Mouse (Mus musculus) midbrain, embryonic 10.5 days (tissue): Measurements from ENCODE around the gene Trp53bp1. TPM values are rescaled to one million over a fixed set of nuclear protein-coding genes. Genes with fewer than 3 reads are reported as not detected.

Experiments
- DNase-seq: peaks from one replicate; pipeline ENCODE4 v3.0.0-alpha.2; 2017; ENCODE audit warnings: low spot score
- H3K27ac ChIP-seq: fragments of 300-500 bp; sonication (generic); replicated peaks from 2 replicates; pipeline ENCODE4 v1.5.1; 2016; ENCODE audit warnings: mild to moderate bottlenecking
- H3K27me3 ChIP-seq: fragments of 300-500 bp; sonication (generic); 2 replicates; pipeline ENCODE4 v1.6.1; 2016; ENCODE audit warnings: low read depth, mild to moderate bottlenecking; ENCODE audit not compliant: poor library complexity, severe bottlenecking
- H3K36me3 ChIP-seq: fragments of 300-500 bp; sonication (generic); 2 replicates; pipeline ENCODE4 v1.6.1; 2016; ENCODE audit warnings: mild to moderate bottlenecking, moderate library complexity
- H3K4me1 ChIP-seq: fragments of 300-500 bp; sonication (generic); 2 replicates; pipeline ENCODE4 v1.6.1; 2016
- H3K4me3 ChIP-seq: fragments of 300-500 bp; sonication (generic); 2 replicates; pipeline ENCODE4 v1.5.1; 2016; ENCODE audit warnings: mild to moderate bottlenecking, moderate library complexity
- H3K9me3 ChIP-seq: fragments of 300-500 bp; sonication (generic); replicated peaks from 2 replicates; pipeline ENCODE4 v1.6.1; 2016; ENCODE audit warnings: mild to moderate bottlenecking
- WGBS: fragments of 180-500 bp; shearing (Covaris S2); methylation state at CpG from one replicate; pipeline ENCODE4 v1.1.7; 2016; 5-methylcytosine and 5-hydroxymethylcytosine counted together
- polyA plus RNA-seq: library from polyadenylated mRNA; unstranded; fragments of >200 nt; fragmentation: Nextera tagmentation; extraction: Ambion mirVana; gene quantifications from 2 replicates; pipeline ENCODE4 v1.2.1, GENCODE M21; 2016

Trp53bp1 gene
- 115 and 146 TPM in 2 replicates for polyA plus RNA-seq

- Histone ChIP-seq H3K36me3 (peaks cover 38% of the 10 kb centered on the region), H3K27ac (peak within 1 kb of the TSS; percentile 99), H3K4me1 (peaks cover 36% of the 10 kb centered on the region), H3K4me3 (peak within 1 kb of the TSS; percentile 98), H3K27me3 (no peaks in the 10 kb centered on the region), H3K9me3 (no peaks in the 10 kb centered on the region)
- peak; percentile 95 for DNase-seq
- under 1% methylated on average over 37 of the region's 37 CpGs for WGBS
These were observed at the start of gene Trp53bp1 for GRCm38 (mm10) chr2:121271236-121271927. TSS of gene Trp53bp1 (minus strand) at chr2:121271407.

GRCm38 (mm10) chr2:121316278-121316677 lies 45.1 kb upstream of the Trp53bp1 start:
- no peak for DNase-seq
- no peaks in the 10 kb centered on the region for H3K4me1 ChIP-seq
- no peaks in the 10 kb centered on the region for H3K9me3 ChIP-seq
- no peaks in the 10 kb centered on the region for H3K27me3 ChIP-seq
- no peak overlapping the region for H3K4me3 ChIP-seq
- H3K27ac ChIP-seq = no peak overlapping the region
- 83% methylated on average over 8 of the region's 8 CpGs for WGBS
- peaks cover 21% of the 10 kb centered on the region; the same call in 1 of the 2 replicates for H3K36me3 ChIP-seq

GRCm38 (mm10) chr2:121308997-121309416 lies 37.8 kb upstream of the Trp53bp1 start:
- Histone ChIP-seq H3K4me1 (peaks cover 14% of the 10 kb centered on the region), H3K36me3 (peaks cover 60% of the 10 kb centered on the region), H3K27me3 (no peaks in the 10 kb centered on the region), H3K4me3 (no peak overlapping the region), H3K27ac (0 out of 2 replicates have a peak overlapping the region, but pooled peaks have one; percentile 28), H3K9me3 (no peaks in the 10 kb centered on the region)
- DNase-seq = no peak
- WGBS = 35% methylated on average over 5 of the region's 5 CpGs

GRCm38 (mm10) chr2:121300036-121300435 lies 28.8 kb upstream of the Trp53bp1 start:
- WGBS = 90% methylated on average over 10 of the region's 10 CpGs
- Histone ChIP-seq H3K36me3 (peaks cover 66% of the 10 kb centered on the region), H3K4me1 (peaks cover 38% of the 10 kb centered on the region)

GRCm38 (mm10) chr2:121299471-121299870 lies 28.3 kb upstream of the Trp53bp1 start:
- peaks cover 54% of the 10 kb centered on the region for H3K27me3 ChIP-seq
- 89% methylated on average over 17 of the region's 17 CpGs for WGBS

More at GRCm38 (mm10) chr2:121300036-121300435, 28.8 kb upstream of the Trp53bp1 start:
- peaks cover 52% of the 10 kb centered on the region for H3K27me3 ChIP-seq
- no peak overlapping the region for H3K27ac ChIP-seq
- no peaks in the 10 kb centered on the region for H3K9me3 ChIP-seq
- DNase-seq = no peak
- H3K4me3 ChIP-seq = no peak overlapping the region

GRCm38 (mm10) chr2:121298131-121298530 lies 26.9 kb upstream of the Trp53bp1 start:
- WGBS = 6% methylated on average over 8 of the region's 8 CpGs
- peak; percentile 30 for DNase-seq
- peaks cover 54% of the 10 kb centered on the region for H3K4me1 ChIP-seq
- H3K27ac ChIP-seq = peak overlapping the region; percentile 85
- peaks cover 47% of the 10 kb centered on the region for H3K36me3 ChIP-seq
- peak overlapping the region; percentile 55 for H3K4me3 ChIP-seq
- no peaks in the 10 kb centered on the region for H3K9me3 ChIP-seq
- peaks cover 65% of the 10 kb centered on the region for H3K27me3 ChIP-seq

More at GRCm38 (mm10) chr2:121299471-121299870, 28.3 kb upstream of the Trp53bp1 start:
- H3K36me3 ChIP-seq = peaks cover 61% of the 10 kb centered on the region
- peaks cover 44% of the 10 kb centered on the region for H3K4me1 ChIP-seq
- no peaks in the 10 kb centered on the region for H3K9me3 ChIP-seq
- no peak overlapping the region for H3K4me3 ChIP-seq
- no peak overlapping the region for H3K27ac ChIP-seq
- no peak for DNase-seq

- Histone ChIP-seq H3K36me3 (peaks cover 43% of the 10 kb centered on the region), H3K27me3 (peaks cover 69% of the 10 kb centered on the region), H3K4me3 (peak overlapping the region; percentile 55), H3K9me3 (no peaks in the 10 kb centered on the region), H3K27ac (peak overlapping the region; percentile 85), H3K4me1 (peaks cover 54% of the 10 kb centered on the region)
- DNase-seq = no peak
- WGBS = 9% methylated on average over 9 of the region's 9 CpGs
These were observed 26.5 kb upstream of the Trp53bp1 start for GRCm38 (mm10) chr2:121297701-121298100.

- peaks cover 54% of the 10 kb centered on the region for H3K4me1 ChIP-seq
- H3K27me3 ChIP-seq = peaks cover 78% of the 10 kb centered on the region
- WGBS = 9% methylated on average over 6 of the region's 6 CpGs
- peak; percentile 45 for DNase-seq
- peak overlapping the region; percentile 85 for H3K27ac ChIP-seq
- H3K36me3 ChIP-seq = peaks cover 34% of the 10 kb centered on the region
- H3K4me3 ChIP-seq = peak overlapping the region; percentile 55
- H3K9me3 ChIP-seq = no peaks in the 10 kb centered on the region
These were observed 25.6 kb upstream of the Trp53bp1 start for GRCm38 (mm10) chr2:121296754-121297231.

- Histone ChIP-seq H3K4me1 (peaks cover 58% of the 10 kb centered on the region), H3K27ac (peak overlapping the region; percentile 85), H3K27me3 (peaks cover 87% of the 10 kb centered on the region)
These were observed 24.7 kb upstream of the Trp53bp1 start for GRCm38 (mm10) chr2:121295608-121296571.

GRCm38 (mm10) chr2:121294753-121295607 lies 23.8 kb upstream of the Trp53bp1 start:
- DNase-seq = peak; percentile 71
- Histone ChIP-seq H3K27me3 (peaks cover 92% of the 10 kb centered on the region), H3K4me3 (peak overlapping the region; percentile 55), H3K9me3 (no peaks in the 10 kb centered on the region), H3K4me1 (peaks cover 67% of the 10 kb centered on the region), H3K36me3 (peaks cover 16% of the 10 kb centered on the region), H3K27ac (peak overlapping the region; percentile 85)
- 1% methylated on average over 18 of the region's 18 CpGs for WGBS

More at GRCm38 (mm10) chr2:121295608-121296571, 24.7 kb upstream of the Trp53bp1 start:
- WGBS = 1% methylated on average over 15 of the region's 15 CpGs
- peak; percentile 45 for DNase-seq
- no peaks in the 10 kb centered on the region for H3K9me3 ChIP-seq
- H3K4me3 ChIP-seq = peak overlapping the region; percentile 55
- peaks cover 25% of the 10 kb centered on the region for H3K36me3 ChIP-seq

GRCm38 (mm10) chr2:121294182-121294581 lies 23.0 kb upstream of the Trp53bp1 start:
- Histone ChIP-seq H3K27me3 (peaks cover 90% of the 10 kb centered on the region), H3K4me3 (peak overlapping the region; percentile 55), H3K4me1 (peaks cover 71% of the 10 kb centered on the region), H3K36me3 (peaks cover 8% of the 10 kb centered on the region), H3K9me3 (no peaks in the 10 kb centered on the region), H3K27ac (peak overlapping the region; percentile 85)
- WGBS = 29% methylated on average over 4 of the region's 4 CpGs
- DNase-seq = no peak
